Mouse (Mus musculus) spleen, postnatal 14 days (tissue): ENCODE results near the gene Kifc5b.
"Not testable (repeated sequence)": the region's sequence is repeated elsewhere in the genome, so short reads cannot be mapped to it uniquely, and the experiment has no call there.

Experiments
- DNase-seq, 2 experiments: peaks; one replicate each; pipeline ENCODE4 v3.0.0; 2021 to 2022; ENCODE audit warnings: low spot score in 2 of 2

The Kifc5b gene

DNA sequence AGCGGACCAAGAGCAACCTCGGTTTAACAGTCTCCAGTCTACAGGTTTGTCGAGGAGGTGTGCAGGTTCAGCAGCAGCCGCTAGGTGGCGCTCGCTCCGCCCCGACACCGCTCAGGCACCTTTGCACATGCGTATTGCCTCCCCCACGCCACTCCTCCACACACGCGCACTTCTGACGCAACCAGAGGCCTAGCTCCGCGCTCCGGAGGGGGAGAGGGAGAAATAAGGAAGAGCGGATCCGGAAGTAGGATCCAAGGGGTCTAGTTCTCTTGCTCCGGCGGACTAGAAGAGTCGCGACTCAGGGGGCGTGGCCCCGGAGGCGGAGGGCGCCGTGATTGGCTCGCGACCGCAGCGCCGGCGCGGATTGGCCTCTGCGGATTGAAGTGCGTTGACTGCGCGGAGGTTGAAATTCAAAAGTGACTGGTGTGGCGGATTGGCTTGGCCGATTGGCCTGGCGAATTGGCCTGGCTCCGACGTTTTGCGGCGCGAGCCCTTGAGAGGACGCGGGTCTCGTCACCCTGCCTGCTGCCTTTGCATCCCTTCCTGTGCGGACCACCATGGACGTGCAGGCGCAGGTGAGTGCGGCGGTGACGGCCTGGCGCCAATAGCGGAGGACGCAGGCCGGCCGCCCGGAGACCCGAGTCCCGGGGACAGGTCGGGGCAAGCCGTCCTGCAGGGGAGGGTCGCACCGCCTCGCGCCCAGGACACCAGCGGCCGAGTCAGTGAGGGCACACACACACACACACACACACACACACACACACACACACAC lies at the start of gene Kifc5b:
Gene Kifc5b (plus strand): TSS at position 381 of the 772 bp plus-strand sequence.
- DNase-seq, result peak; percentile 97 to 98

DNA sequence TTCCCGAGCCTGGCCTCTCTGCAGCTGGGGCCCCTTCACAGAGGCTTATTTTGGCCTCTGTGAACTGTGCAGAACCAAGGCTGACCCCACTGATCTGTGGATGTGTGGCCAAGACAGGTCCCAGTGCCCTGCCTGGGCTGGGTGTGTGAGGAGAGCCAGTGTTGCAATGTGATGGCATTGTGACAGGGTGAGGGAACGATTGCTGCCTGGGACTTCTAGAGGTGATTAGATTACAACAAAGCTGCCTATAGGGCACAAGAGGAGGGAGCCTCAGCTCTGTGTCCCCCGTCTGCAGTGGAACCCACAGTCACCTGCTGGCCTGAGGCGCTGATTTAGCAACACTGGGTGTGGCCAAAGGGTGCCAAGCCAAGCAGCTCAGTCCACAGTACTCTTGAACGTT lies 48.1 kb upstream of the Kifc5b start:
- DNase-seq, result no peak

DNA sequence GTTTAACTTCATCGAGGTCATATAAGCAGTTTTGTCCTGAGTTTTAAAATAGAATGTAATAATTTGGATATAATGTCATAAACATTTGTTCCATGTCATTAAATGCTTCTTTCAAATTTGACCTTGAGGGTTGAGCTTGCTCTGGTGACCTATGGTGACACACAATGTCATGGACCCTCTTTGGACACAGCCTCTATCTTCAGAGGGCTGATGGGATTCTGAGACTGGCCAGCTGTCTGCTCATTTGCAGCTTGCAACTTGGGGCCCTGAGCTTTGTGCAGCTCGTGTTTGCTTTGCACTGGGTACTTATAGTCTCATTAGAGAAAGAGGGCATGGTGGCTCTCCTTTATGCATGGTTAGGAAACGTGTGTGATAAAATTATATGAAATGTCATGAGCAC lies 44.0 kb upstream of the Kifc5b start:
- DNase-seq, result no peak

DNA sequence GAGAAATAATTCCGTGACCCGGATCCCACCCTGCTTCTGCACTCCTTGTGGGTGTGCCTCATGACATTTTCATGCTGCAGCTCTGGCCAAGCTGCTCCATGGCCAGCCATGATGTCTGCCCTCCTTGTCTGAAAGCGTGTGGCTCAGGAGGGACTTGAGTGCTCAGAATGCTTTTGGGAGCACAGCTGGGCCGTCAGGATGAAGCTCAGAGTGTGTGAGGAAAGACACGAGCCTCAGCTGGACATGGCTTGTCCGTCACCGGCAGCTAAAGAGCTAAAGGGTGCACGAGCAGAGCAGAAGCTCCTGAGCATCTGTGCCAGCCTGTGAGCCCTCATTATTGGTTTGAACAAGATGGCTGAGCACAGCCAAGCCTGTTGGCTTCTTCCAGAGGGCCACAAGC lies 43.4 kb upstream of the Kifc5b start:
- DNase-seq, result no peak

DNA sequence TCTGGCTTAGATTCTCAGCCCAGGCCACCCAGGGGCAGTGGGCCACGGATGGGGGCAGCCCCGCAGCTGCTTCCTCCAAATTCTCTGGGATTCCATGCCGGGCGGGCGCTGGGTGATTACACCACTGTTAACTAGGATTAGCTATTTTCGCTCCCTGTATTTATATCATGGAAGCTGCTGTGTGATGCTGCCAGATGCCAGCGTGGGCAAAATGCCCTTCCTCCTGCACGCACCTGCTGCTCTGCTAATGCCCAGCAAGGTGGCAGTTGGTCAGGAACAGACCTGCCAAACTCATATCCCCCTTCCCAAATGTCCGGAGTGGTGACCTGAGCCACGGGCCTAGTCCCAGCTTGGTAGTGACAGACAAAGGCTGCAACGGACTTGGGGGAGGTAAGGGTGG lies 42.3 kb upstream of the Kifc5b start:
- DNase-seq, result no peak

DNA sequence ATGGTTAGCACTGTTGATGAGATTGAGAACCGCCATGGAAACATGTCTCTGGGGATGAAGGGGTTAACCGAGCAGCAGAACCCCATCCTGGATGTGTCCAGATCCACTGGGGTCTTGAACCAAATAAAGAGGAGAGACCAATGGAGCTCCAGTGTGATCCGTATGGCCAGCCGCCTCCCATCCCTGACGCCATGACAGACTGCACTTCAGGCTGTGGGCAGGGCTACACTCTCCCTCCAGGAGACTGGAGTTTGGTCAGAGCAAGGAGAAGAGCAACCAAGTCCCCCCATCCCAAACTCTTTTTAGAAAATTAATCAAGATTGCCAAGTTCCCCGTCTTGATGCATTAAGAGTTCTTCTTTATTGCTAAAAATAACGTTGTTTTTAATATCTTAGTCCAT lies 39.0 kb upstream of the Kifc5b start:
- no peak for DNase-seq

DNA sequence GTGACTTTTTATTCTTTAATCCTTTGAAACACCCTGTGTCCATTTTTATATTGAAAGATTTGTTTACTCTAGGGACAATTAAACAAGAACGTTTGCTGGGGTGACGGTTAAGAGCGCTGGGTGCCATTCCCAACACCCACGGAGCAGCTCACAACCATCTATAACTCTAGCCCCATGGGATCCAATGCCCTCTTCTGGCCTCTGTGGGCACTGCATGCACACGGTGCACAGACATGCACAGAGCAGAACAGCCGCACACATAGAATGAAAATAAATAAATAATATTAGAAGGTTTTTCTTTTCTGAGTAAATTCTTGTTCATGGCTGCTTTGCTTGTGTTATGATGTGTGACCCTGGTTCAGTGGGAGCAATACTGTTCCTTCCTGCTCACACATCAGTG lies 37.7 kb upstream of the Kifc5b start:
- no peak for DNase-seq

DNA sequence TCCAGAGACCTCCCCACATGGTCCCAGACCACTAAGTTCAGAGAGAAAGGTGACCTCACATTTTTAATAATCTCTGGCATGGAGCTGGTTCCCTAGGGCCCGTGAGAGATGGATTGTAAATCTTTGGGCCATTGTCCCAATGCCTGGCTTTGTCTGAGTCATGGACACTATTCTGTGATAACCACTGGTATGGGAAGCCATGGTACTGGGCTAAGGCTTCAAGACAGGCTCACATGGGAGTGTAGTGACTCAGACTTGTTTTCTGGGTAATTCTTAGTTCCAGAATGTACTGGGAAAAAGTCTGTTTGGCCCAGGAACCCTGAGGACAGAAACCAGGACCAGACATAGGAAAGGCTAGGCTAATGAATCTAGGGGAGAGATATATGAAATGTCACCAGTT lies 34.2 kb upstream of the Kifc5b start:
- no peak for DNase-seq

DNA sequence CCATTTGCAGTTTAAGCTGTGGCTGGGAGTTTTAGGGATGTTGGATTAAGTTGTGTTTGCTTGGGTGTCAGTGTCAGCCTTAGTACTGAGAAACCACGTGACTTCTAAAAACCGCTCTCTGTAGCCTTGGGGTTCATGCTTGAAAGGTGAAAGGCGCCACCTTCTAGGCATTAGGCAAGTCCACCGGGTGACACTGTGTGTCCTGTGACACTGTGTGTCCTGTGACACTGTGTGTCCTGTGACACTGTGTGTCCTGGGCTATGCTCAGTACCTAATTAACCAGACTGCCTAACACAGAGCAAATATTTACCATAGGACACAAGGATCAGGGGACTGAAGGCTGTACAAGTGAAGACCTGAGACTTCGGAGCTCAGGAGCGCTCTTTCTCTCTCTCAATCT lies 33.3 kb upstream of the Kifc5b start:
- no peak for DNase-seq

DNA sequence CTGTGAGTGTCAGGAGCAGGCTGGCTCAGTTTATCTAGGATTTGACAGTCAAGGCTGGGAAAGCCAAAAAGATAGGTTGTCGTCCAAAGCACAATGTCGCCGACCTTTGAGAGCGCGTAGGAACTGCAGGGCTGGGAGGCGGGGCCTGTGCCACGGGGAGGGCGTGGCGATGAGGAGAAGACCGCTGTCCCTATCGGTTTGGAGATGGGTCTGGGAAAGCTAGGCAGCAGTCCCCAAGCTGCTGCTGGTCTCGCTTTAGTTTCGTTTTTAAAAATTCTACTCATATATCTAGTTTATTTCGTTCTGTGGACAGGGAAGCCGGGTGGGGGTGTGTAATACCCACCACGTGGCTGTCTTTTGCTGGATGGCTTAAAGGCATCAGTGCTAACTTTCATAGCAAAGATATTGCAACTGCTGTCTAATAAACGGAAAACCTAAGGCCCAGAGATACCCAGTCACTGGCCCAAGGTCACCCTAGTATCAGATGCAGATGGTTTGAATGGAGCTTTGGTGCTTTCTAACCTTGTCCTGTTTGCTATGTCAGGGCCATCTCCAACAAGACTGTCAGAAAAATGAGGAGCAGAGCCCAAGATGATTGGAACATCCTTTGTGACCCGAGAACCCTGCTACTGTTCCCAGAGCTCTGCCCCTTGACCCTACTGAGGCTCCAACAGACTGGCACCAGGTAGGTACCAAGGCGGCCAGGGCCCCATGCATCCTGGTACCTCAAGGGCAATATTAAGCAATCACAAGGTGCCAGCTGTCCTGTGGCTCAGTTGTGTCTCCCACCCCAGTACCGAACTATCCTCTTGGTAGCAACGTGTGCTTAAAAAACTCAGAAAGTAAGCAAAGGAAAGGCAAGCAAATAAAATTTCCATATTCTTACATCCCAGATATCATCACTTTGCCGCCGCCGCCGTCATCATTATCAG lies 31.6 kb upstream of the Kifc5b start:
- DNase-seq, result peak; percentile 74 to 77

DNA sequence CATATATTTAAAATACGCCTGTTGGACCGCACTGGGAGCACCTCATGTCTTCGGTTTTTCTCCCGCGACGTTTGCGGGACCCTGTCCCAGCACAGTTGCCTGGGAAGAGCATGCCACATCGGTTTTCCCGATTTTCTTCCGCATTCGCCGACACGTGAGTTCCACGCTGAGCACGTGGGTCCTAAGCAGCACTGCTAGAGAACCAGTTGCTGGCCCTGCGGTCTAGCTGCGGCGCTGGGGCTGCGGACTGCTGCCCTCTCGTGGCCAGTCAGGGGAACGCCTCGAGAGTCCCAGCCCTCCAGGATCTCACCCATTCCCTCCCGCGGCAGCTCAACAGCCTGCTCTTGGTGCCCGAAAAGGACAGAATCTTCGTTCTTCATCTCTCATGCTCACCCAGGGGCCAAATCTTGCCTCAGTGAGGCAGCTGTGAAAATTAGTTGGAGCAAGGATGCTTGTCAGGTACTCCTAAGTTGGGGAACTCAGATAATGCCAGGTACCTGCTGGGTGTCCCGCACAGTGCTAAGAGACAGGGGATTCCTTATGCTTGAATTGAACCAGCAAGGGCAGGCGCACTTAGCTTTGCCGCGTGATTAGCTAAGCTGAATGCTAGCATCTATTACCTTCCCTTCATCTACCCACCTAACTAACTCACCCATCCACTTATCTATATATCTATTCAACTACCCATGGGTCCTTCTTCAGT lies 30.7 kb upstream of the Kifc5b start:
- DNase-seq, result peak; percentile 65 to 79

DNA sequence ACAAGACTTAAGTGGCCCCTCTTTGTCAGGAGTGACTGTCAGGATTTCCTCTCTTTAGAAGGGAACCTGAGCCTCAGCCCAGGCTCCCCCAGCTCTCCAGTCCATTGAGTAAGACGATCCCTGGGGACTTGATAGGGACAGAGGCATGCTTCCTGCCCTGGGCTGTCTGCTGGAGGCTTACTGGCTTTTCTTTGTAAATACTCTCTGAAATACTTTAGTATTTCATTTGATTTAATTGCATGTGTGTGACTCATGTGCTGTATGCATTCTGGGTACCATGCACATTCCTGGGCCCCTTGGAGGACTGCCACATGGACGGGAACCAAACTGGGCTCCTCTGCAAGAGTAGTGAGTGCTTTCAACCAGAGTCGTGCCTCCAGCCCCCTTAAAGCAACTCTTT lies 29.0 kb upstream of the Kifc5b start:
- no peak for DNase-seq

DNA sequence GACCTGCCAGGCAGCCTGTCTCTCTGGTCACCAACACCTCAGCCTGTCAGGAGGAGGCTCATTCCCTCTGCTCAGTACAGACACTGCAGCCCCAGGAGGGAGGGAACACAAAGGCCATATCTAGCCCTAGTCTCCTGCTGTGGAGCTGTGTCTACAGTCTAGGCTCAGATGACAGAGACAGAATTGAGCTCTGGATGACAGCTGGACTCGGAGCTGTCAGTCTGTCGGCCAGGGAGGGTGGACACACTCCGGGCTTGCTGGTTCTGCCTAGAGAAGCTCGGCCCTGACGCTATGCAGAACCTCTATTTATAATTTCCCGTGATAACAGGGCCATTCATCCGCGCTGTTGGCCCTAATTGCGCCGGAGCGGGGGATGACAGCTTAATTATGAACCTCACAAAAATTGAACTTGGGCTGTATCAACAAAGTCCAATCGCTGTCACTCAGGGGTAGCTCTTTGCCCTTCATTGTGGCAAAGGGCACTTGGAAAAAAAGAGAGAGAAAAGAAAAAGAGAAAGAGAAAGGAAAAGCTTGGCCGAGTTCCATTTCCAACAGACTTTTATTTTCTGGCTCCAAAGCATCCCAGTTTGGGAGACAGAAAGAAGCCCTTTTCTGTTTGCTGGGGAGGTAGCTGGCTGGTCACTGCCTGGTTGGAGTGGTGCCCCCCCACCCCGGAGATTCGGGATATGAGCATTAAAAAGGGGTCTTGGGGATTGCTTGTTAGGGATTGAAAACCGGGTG lies 24.1 kb upstream of the Kifc5b start:
- DNase-seq, result no peak

DNA sequence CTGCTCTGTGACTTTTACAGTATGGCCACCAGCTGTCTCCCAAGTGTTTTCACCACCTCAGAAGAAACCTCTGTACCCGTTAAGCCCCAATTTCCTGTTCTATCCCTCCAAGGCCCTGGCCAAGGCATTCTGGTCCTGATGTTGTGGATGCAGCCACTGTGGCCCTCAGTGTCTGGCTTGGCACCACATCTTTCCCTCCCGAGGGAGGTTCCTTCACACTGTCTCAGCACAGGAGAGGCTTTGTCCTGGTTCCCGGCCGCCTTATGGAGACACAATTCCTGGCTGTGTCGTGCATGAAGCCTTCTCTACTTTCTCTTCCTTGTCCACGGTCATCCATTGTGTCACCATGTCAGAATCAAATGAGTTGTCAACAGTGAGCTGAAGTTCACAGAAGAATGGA lies 23.4 kb upstream of the Kifc5b start:
- no peak for DNase-seq

DNA sequence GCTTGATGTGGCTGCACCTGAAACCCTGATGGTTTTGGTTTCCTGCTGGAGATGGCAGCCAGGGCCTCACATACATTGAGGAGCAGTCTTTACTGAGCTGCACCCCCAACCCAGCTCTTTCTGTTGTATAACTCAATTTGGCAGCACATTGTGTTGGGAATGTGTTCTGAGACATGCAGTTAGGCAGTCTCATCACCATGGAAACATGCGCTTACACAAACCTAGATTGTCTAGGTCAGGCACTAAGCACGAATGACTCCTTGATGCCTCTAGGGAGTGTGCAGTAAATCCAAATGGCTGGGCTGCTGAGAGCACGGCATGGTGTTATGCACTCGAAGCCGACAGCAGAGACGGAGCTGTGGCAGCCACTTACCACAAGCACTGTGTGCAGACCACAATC lies 22.5 kb upstream of the Kifc5b start:
- DNase-seq, result no peak

DNA sequence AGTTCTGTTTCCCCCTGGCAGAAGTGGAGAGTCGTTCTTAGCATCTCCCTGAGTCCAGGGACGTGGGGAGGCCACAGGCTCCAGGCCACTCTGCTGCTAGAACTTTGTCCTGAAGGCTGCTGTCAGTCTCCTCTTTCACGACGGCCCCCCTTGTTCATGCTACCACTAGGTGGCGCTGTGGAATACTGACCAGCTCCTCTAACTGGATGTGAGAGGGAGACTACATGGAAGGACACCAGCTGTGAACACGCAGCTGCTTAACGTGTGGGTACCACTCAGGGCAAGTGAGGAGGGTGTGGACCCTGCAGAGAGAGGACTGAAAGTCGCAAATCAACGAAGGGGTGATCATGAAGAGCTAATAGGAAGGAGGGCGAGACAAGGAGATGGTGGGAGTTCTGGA lies 21.3 kb upstream of the Kifc5b start:
- peak; percentile 38 to 70 for DNase-seq

DNA sequence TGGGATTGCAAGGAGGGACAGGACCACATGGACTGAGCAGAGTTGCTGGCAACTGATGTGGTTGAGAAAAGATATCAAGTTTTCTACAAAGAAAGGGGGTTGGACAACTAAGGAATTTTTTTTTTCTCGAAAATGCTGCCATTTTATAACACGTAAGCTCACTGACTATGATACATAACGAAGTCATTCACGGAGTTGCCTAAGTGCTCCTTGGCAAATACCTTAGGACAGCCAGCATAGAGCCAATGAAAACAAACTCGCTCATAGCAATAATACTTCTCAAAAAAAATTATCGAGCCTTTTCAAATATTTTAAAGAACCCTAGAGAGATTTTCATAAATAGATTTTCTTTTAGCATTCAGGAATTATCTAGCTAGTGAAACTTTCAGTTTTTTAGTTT lies 16.0 kb upstream of the Kifc5b start:
- DNase-seq, result no peak

DNA sequence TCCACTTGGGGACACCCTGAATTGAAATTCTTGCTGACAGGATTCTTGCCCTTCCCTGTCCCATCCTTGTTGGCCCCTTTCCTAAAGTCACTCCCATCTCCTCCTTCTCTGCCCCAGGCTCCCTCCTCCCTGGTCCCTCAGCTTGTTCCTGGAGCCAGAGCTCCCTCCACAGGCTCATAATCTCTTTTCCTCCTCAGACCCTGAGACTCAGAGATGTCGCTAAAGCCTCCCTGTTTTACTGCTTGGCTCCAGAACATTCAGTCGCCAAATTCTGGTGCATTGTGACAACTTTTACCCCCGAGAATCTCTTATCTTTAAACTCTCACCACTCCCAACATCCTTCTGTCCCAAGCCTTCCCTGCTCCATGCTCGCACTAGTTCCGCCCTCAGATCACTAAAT lies 12.6 kb upstream of the Kifc5b start:
- no peak for DNase-seq

DNA sequence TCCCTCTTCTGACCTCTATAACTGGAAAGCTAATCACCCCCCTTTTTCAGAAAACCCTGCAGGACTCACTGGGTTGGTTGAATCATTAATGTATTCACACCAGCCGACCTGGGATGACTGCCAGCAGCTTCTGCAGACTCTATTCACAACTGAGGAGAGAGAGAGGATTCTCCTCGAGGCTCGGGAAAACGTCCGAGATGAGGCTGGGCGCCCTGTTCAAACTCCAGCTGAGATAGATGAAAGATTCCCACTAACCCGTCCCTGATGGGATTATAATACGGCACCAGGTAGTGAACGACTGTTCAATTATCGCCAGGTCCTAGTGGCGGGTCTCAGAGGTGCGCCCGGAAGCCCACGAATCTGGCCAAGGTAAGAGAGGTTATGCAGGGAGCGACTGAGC lies 9.4 kb upstream of the Kifc5b start:
- not testable (repeated sequence) for DNase-seq

DNA sequence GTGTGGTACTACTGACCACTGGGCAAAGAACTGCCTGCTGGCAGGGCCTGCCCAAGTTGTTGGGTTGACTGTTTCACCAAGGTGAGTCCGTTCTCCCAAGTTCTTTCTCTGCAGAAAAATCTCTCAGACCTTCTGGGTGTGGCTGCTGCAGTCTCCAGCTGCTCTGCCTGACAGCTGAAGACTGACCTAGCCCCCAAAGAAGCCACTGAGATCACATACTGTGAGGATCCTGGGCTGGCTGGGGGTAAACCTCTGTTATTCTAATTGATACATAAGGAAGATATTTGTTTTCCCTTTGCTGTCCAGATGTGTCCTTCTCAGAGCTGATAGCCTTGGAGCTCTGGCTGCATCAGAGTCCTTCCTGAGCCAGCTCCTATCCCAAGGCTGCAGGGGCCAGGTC lies 1.6 kb upstream of the Kifc5b start:
- DNase-seq, result no peak

DNA sequence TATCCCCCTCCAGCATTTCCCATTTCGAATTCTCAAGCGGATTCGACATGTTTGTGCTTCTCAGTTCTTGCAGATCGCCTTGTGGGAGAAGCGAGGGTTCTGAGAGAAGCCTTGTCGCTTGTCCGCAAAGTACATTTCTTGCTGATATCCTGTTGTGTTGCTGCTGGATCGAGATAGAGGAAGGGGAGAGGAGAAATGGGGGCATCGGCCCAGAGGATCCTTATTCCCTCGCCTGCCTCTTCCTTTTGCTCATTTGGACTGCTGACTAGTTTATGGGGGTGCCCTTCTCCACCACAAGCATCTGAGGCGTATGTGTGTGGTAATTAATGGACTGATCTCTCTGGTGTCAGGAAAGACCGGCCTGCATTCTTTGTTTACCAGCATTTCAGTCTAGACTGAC lies 669 bp downstream of the Kifc5b start:
- not testable (repeated sequence) for DNase-seq

DNA sequence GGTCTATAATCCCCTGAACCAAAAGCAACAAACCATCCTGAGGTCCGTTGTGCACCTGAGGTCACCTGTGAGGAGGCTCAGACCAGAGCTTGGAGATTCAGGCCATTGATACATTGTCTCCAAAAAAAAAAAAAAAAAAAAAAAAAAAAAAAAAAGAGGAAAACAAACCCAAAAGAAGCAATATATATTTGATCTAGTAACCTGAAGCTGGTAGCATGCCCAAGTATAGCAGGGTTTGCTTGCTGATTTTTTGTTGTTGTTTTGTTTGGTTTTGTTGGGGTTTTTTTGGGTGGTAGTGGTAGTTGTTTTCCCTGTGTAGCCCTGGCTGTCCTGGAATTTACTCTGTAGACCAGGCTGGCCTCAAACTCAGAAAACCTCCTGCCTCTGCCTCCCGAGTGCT lies 1.5 kb downstream of the Kifc5b start:
- DNase-seq, result no peak
